Mouse (Mus musculus) granulocyte monocyte progenitor cell, adult 5-6 weeks (primary cell): ENCODE results near the gene Shc1. TPM values are rescaled to one million over a fixed set of nuclear protein-coding genes. Genes with fewer than 3 reads are reported as not detected.
A peak's percentile ranks its signal among the peaks of the same experiment; 100 is the strongest.
"Not testable (repeated sequence)": the region's sequence is repeated elsewhere in the genome, so short reads cannot be mapped to it uniquely, and the experiment has no call there.

ENCODE experiments used
- ATAC-seq: replicated peaks from 2 replicates; pipeline ENCODE4 v1.8.0; 2016; ENCODE audit warnings: mild to moderate bottlenecking, moderate TSS enrichment, inconsistent platforms; ENCODE audit not compliant: poor library complexity, severe bottlenecking
- total RNA-seq, 2 experiments: library from RNA; stranded (forward) in 1 of 2; stranded (reverse) in 1 of 2; fragments of 200-712, 200-1000 nt in 1 of 2; fragments of >200 nt in 1 of 2; fragmentation: Nextera tagmentation in 1 of 2; gene quantifications; 2 replicates each; pipeline ENCODE4 v1.2.3; 2014 to 2017

The Shc1 gene
- total RNA-seq, 2 experiments from 2014 or later, result 49.1 to 75.8 TPM

GRCm38 (mm10) chr3:89411490-89412393, 6.5 kb upstream of the Shc1 start, which contains the start of gene Flad1:
Gene Flad1 (minus strand): TSS chr3:89411870.
- peak; percentile 99 for ATAC-seq

GRCm38 (mm10) chr3:89416158-89416557, 2.1 kb upstream of the Shc1 start:
- no peak for ATAC-seq

GRCm38 (mm10) chr3:89417131-89417530, 1.1 kb upstream of the Shc1 start:
- no peak for ATAC-seq

GRCm38 (mm10) chr3:89417840-89418169, 438 bp upstream of the Shc1 start:
- peak; percentile 15 for ATAC-seq

- no peak for ATAC-seq
Observed at GRCm38 (mm10) chr3:89418861-89419250, 613 bp downstream of the Shc1 start.

- no peak for ATAC-seq
Observed at GRCm38 (mm10) chr3:89419571-89419970, 1.3 kb downstream of the Shc1 start.

- ATAC-seq, result no peak
Observed at GRCm38 (mm10) chr3:89419981-89420380, 1.7 kb downstream of the Shc1 start.

- ATAC-seq, result no peak
Observed at GRCm38 (mm10) chr3:89420421-89420820, 2.2 kb downstream of the Shc1 start.

GRCm38 (mm10) chr3:89421002-89421774, 2.9 kb downstream of the Shc1 start:
- ATAC-seq, result peak; percentile 47

GRCm38 (mm10) chr3:89421810-89422473, 3.7 kb downstream of the Shc1 start:
- no peak for ATAC-seq

GRCm38 (mm10) chr3:89422556-89423205, 4.4 kb downstream of the Shc1 start:
- no peak for ATAC-seq

GRCm38 (mm10) chr3:89424416-89425140, 6.3 kb downstream of the Shc1 start:
- ATAC-seq, result no peak

- ATAC-seq, result no peak
Observed at GRCm38 (mm10) chr3:89425141-89425525, 6.9 kb downstream of the Shc1 start.

- ATAC-seq, result no peak
Observed at GRCm38 (mm10) chr3:89425876-89426275, 7.6 kb downstream of the Shc1 start.

- ATAC-seq, result not testable (repeated sequence)
Observed at GRCm38 (mm10) chr3:89429021-89429420, 10.8 kb downstream of the Shc1 start.

GRCm38 (mm10) chr3:89430171-89431159, 12.2 kb downstream of the Shc1 start, which contains the start of gene Pygo2:
Gene Pygo2 (plus strand): TSS chr3:89430214.
- peak; percentile 97 for ATAC-seq

- no peak for ATAC-seq
Observed at GRCm38 (mm10) chr3:89432606-89433005, 14.4 kb downstream of the Shc1 start.

- no peak for ATAC-seq
Observed at GRCm38 (mm10) chr3:89434532-89434931, 16.3 kb downstream of the Shc1 start.
